8 mouse cellular contexts compared by ENCODE assay signal in the genomic region with DNA sequence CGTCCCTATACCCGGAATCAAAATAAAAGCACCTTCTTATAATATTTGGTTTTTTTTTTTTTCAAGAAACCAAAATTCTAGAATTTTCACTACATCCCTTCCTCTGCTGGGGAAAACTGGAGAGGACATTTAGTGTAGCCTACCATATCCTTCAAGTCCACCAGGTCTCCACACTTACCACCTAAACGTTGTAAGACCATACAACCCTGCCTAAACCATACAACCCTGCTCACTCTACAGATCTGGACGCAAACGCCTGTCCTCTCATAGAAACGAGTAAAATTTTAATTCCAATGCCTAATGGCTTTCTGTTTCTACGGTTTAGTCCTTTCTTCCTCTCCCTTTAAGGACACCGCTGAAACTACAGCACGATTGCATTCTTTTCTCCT. TPM values are rescaled to one million over a fixed set of nuclear protein-coding genes. Genes with fewer than 3 reads are reported as not detected.
DNase-seq lines count a peak whose midpoint lies in the region; ATAC-seq and TF ChIP-seq lines count a peak whose summit lies in the region.

No protein-coding gene starts in this region.

- H3K27me3 ChIP-seq in CH12.LX (replicated peaks), result no peaks in the 10 kb centered on the region
- no peaks in the 10 kb centered on the region for H3K27me3 ChIP-seq in forebrain, embryonic 15.5 days
- H3K27me3 ChIP-seq in liver, postnatal 0 days (ENCODE audit: insufficient read depth, low read length), result no peaks in the 10 kb centered on the region

- dilution Hi-C loops in CH12.LX (cut with MboI; ENCODE audit: extremely low pct_ligation_motif_present, extremely low pct_unique_long_range_greater_than_20kb, low sequenced_read_pairs), result no loop called here

- peaks cover 0 to 6% of the 10 kb centered on the region in 2 experiments for H3K36me3 ChIP-seq in CH12.LX (replicated peaks in 1 of 2; ENCODE audit: control insufficient read depth in 1 of 2, insufficient read depth in 1 of 2, low read length in 1 of 2)
- peaks cover 44% of the 10 kb centered on the region for H3K36me3 ChIP-seq in forebrain, embryonic 15.5 days
- no peaks in the 10 kb centered on the region for H3K36me3 ChIP-seq in liver, postnatal 0 days (replicated peaks; ENCODE audit: insufficient read depth, low read length)

- no peak for TF ChIP-seq RAD21 in CH12.LX (IDR thresholded peaks at IDR 0.05; ENCODE audit: low read depth, low read length)

- in situ Hi-C loops in CH12.LX (cut with MboI; ENCODE audit: low pct_ligation_motif_present, low pct_unique_long_range_greater_than_20kb, low sequenced_read_pairs), result loop anchor here (5.0 to 25.0 kb wide), 2 partner anchors 36 to 91 kb away; no protein-coding TSS in a partner anchor

- no peak for TF ChIP-seq POLR2A in CH12.LX (IDR thresholded peaks at IDR 0.05; ENCODE audit: low read depth, low read length)

- TF ChIP-seq CTCF in gastrocnemius, adult 2 months (IDR thresholded peaks at IDR 0.05), result no peak
- no peak for TF ChIP-seq CTCF in CH12.LX (conservative IDR thresholded peaks at IDR 0.05 in 1 of 2, IDR thresholded peaks at IDR 0.05 in 1 of 2; ENCODE audit: low read depth in 2 of 2, low read length in 2 of 2)
- no peak for TF ChIP-seq CTCF in liver, postnatal 0 days (IDR thresholded peaks at IDR 0.05; ENCODE audit: low read depth)

- WGBS in forebrain, embryonic 15.5 days, result 14% methylated on average over 9 of the region's 9 CpGs
- WGBS in liver, postnatal 0 days (ENCODE audit: insufficient replicate concordance), result 8% methylated on average over 9 of the region's 9 CpGs

- ATAC-seq in forebrain, embryonic 15.5 days (replicated peaks), result peak; percentile 57
- peak; percentile 12 for ATAC-seq in liver, postnatal 0 days

- intact Hi-C loops in gastrocnemius, adult 2 months (cut with DNase I), result loop anchor here (2.0 to 10.0 kb wide), 2 partner anchors 37 to 163 kb away; partner anchors contain the start of gene Mfsd14b
- intact Hi-C loops in left cerebral cortex, postnatal 10 days (cut with DNase I), result loop anchor here (2.0 kb wide), 1 partner anchor 37 kb away; no protein-coding TSS in a partner anchor
- intact Hi-C loops in gastrocnemius, postnatal 14 days (cut with DNase I; ENCODE audit: low total_unique reads), result loop anchor here (5.0 kb wide), 1 partner anchor 36 kb away; no protein-coding TSS in a partner anchor

- no peaks in the 10 kb centered on the region for H3K9me3 ChIP-seq in CH12.LX (replicated peaks; ENCODE audit: low read length)
- peaks cover 46% of the 10 kb centered on the region for H3K9me3 ChIP-seq in forebrain, embryonic 15.5 days
- H3K9me3 ChIP-seq in liver, postnatal 0 days (ENCODE audit: low read length), result no peaks in the 10 kb centered on the region

- peaks cover 18% of the 10 kb centered on the region for H3K79me2 ChIP-seq in CH12.LX (replicated peaks; ENCODE audit: control insufficient read depth, extremely low read depth, insufficient read depth, poor library complexity, severe bottlenecking)

- DNase-seq in gastrocnemius, adult 2 months, result no peak
- DNase-seq in gastrocnemius, postnatal 4 days (ENCODE audit: low spot score in 2 of 2), result no peak
- DNase-seq in CH12.LX (ENCODE audit: extremely low read depth), result no peak
- DNase-seq in liver, postnatal 0 days, result no peak
- DNase-seq in left cerebral cortex, postnatal 10 days (ENCODE audit: extremely low spot score in 1 of 2, low spot score in 2 of 2), result no peak
- DNase-seq in adrenal gland, adult 2 months, result no peak
- no peak for DNase-seq in gastrocnemius, postnatal 14 days

- peak overlapping the region; percentile 84 for H3K4me2 ChIP-seq in CH12.LX (ENCODE audit: insufficient read depth, low read depth, poor library complexity, severe bottlenecking)
- peak overlapping the region; percentile 56 for H3K4me2 ChIP-seq in forebrain, embryonic 15.5 days (replicated peaks)
- H3K4me2 ChIP-seq in liver, postnatal 0 days (ENCODE audit: low read depth, low read length), result peak overlapping the region; percentile 81

- H3K4me1 ChIP-seq in CH12.LX (ENCODE audit: control insufficient read depth in 1 of 2, insufficient read depth in 2 of 2), result peaks cover 0 to 13% of the 10 kb centered on the region in 2 experiments; a peak in 2 of 4 replicates
- H3K4me1 ChIP-seq in forebrain, embryonic 15.5 days, result peaks cover 14% of the 10 kb centered on the region
- peaks cover 12% of the 10 kb centered on the region for H3K4me1 ChIP-seq in liver, postnatal 0 days (ENCODE audit: insufficient read depth)

- peak overlapping the region; percentile 91 for H3K27ac ChIP-seq in gastrocnemius, adult 2 months
- peak overlapping the region; percentile 71 for H3K27ac ChIP-seq in CH12.LX (ENCODE audit: insufficient read depth, low read depth)
- peak overlapping the region; percentile 88 for H3K27ac ChIP-seq in forebrain, embryonic 15.5 days (replicated peaks)
- H3K27ac ChIP-seq in liver, postnatal 0 days (ENCODE audit: low read depth), result peak overlapping the region; percentile 82

- no peak for TF ChIP-seq EP300 in CH12.LX (IDR thresholded peaks at IDR 0.05; ENCODE audit: low read length)
- TF ChIP-seq EP300 in liver, postnatal 0 days (IDR thresholded peaks at IDR 0.05; ENCODE audit: low read depth), result no peak

- peak overlapping the region; percentile 80 for H3K4me3 ChIP-seq in gastrocnemius, adult 2 months
- peak overlapping the region; percentile 73 to 93 (median 77) for H3K4me3 ChIP-seq in CH12.LX (replicated peaks in 1 of 3; ENCODE audit: low read depth in 2 of 3, low read length in 2 of 3, poor library complexity in 1 of 3)
- H3K4me3 ChIP-seq in forebrain, embryonic 15.5 days, result peak overlapping the region; percentile 70
- H3K4me3 ChIP-seq in liver, postnatal 0 days (ENCODE audit: low read depth, low read length), result peak overlapping the region; percentile 76

- H3K9ac ChIP-seq in CH12.LX (ENCODE audit: insufficient read depth, low read depth), result peak overlapping the region; percentile 86
- peak overlapping the region; percentile 76 for H3K9ac ChIP-seq in forebrain, embryonic 15.5 days (replicated peaks)
- H3K9ac ChIP-seq in liver, postnatal 0 days (replicated peaks), result peak overlapping the region; percentile 77

TF ChIP-seq in CH12.LX, 34 proteins besides CTCF, POLR2A, EP300 and RAD21:
- TF ChIP-seq MEF2A (IDR thresholded peaks at IDR 0.05; ENCODE audit: borderline replicate concordance, low read depth, low read length) (no peak), MYC (IDR thresholded peaks at IDR 0.05; ENCODE audit: low read depth, low read length) (0 out of 2 replicates have a peak, but pooled peaks have one; percentile 34), ETS1 (conservative IDR thresholded peaks at IDR 0.05; ENCODE audit: low read depth, low read length) (0 out of 2 replicates have a peak, but pooled peaks have one; percentile 6)

RNA-seq across cellular contexts. Expression of gene Zfp369, which starts 0.6 kb away (rescaled TPM):
- total RNA-seq in gastrocnemius, adult 2 months (2021), result 10 to 100 TPM in 1 of 2 experiments, 1 to 10 TPM in 1; 8.9 to 10.6 TPM
- total RNA-seq in gastrocnemius, postnatal 4 days (2021), result 10 to 100 TPM; 18.4 to 19.9 TPM
- total RNA-seq in CH12.LX (2012; rRNA removed) (11.1 and 12.6 TPM in 2 replicates), CH12.LX (2014; rRNA removed) (9.9 and 10.3 TPM in 2 replicates)
- 6.4 and 8.4 TPM in 2 replicates for polyA plus RNA-seq in CH12.LX (2012; ENCODE audit: insufficient read length, low read depth)
- polyA plus RNA-seq in forebrain, embryonic 15.5 days (2015; fragmentation: Nextera tagmentation; extraction: Ambion mirVana), result 20.4 and 21.0 TPM in 2 replicates
- 2.5 and 2.7 TPM in 2 replicates for polyA plus RNA-seq in liver, postnatal 0 days (2015; fragmentation: Nextera tagmentation; extraction: Ambion mirVana)
- total RNA-seq in left cerebral cortex, postnatal 10 days (2021), result 10 to 100 TPM; 62.5 to 64.7 TPM
- 10 to 100 TPM; 19.8 to 23.3 TPM for total RNA-seq in adrenal gland, adult 2 months (2021)
- polyA plus RNA-seq in adrenal gland, adult 2 months (2012; rRNA removed), result 9.7 and 10.4 TPM in 2 replicates
- 10 to 100 TPM in 1 of 2 experiments, 1 to 10 TPM in 1; 9.2 to 10.3 TPM for total RNA-seq in gastrocnemius, postnatal 14 days (2021)

RNA-seq across cellular contexts. Expression of gene Gm10775, which starts 18.6 kb away (rescaled TPM):
- not detected for total RNA-seq in gastrocnemius, adult 2 months (2021)
- not detected for total RNA-seq in gastrocnemius, postnatal 4 days (2021)
- total RNA-seq in CH12.LX (2012; rRNA removed) (not detected in 2 replicates), CH12.LX (2014; rRNA removed) (not detected in 2 replicates)
- polyA plus RNA-seq in CH12.LX (2012; ENCODE audit: insufficient read length, low read depth), result not detected in 2 replicates
- not detected in 2 replicates for polyA plus RNA-seq in forebrain, embryonic 15.5 days (2015; fragmentation: Nextera tagmentation; extraction: Ambion mirVana)
- not detected in 2 replicates for polyA plus RNA-seq in liver, postnatal 0 days (2015; fragmentation: Nextera tagmentation; extraction: Ambion mirVana)
- under 1 TPM; 0.75 to 0.79 TPM for total RNA-seq in left cerebral cortex, postnatal 10 days (2021)
- total RNA-seq in adrenal gland, adult 2 months (2021), result not detected
- not detected in 2 replicates for polyA plus RNA-seq in adrenal gland, adult 2 months (2012; rRNA removed)
- total RNA-seq in gastrocnemius, postnatal 14 days (2021), result not detected
